Mouse (Mus musculus): ENCODE data around the gene Gstm1.
"Not testable (repeated sequence)": the region's sequence is repeated elsewhere in the genome, so short reads cannot be mapped to it uniquely, and the experiment has no call there.

The Gstm1 gene

DNA sequence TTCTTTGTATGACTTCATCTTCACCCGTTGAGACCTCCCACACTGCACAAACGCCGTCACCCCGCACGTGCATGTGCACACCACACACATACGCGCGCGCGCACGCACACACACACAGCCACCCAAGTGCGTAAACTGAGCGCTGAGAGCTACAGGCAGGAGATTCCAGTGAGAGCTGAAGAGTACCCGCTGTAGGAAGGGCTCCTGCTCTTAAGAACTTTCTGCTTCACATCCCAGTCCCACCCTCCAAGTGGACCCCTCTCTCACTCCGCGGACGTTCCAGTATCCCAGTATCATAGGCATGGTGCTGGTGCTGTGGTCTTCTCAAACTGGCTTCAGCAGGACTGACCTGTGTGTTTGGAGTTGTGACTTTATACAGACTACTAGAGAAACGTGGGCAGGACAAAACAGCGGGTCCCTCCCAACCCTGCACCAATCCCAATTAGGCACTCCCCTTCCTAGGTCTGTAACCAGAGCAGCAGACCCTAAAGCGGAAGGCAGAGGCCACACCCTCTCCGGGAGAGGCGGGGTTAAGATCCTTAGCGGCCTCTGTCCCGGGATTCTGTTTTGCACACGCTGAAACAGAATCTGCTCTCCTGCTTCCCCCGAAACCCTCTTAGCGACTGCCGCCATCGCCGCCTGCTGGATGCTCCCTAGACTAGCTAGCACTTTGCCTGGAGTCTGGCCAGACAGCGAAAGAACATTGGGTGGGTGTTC lies at the start of gene Gstm1:
Gene Gstm1, minus strand, starts transcription at position 501 of the 717 bp plus-strand sequence.
- peak; percentile 80 to 86 for DNase-seq

DNA sequence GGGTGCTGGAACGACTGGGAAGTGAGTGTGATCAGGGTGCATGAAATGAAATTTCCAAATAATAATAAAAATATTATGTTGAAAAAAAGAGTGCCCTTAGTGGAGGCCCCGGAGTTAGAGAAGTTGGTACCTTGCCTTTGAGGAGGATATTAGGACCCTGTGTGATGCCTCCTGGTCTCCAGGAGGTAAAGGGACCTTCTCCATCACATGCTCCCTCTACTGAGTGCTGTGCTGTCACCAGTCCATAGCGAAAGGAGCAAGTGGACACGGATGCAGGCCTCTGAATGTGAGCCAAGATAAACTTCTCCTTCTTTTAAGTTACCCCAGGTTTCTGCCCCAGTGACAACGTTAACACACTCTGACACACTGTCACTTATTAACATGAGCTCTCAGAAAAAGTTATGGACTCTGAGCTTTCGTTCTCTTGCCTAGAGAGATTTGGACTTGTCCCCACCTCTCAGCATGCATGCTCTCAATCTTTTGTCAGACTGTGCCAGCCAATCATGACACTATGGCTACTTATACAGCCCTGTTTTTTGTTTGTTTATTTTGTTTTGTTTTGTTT lies 49.7 kb upstream of the Gstm1 start:
- no peak for DNase-seq

DNA sequence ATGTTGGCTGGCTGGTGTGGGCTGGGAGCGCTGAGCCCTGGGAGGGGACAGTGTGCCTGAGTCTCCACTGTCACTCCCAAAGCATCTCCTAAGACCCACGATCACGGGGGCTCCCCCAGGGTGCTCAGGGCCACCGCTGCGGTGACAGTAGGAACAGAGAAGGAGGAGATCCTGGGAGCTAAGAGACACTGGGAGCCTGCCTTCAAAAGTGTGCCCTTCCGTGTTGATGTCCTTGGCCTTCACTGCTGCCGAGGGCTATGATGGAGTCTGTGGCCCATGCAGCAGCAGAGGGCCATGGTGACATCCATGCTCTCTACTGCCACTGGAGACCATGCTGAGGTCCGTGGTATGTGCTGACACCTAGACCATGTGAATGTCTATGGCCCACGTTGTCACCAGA lies 47.8 kb upstream of the Gstm1 start:
- DNase-seq = no peak

DNA sequence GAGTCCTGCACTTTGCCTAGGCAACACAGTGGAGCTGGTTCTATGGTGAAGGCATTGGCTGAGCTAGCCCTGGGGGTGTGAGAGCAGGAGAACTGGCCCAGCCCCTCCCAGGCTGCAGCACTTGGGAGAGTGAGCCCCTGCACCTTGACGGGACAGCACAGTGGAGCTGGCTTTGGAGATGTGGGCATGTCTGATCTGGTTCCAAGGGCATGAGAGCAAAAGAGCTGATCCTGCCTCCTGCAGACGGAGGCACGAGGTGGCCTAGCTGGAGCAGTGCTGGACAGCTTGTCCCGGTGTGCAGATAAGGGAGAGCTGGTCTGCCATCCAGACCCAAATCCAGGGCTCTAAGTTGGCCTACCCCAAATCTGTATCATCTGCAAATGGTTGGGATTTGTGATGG lies 46.9 kb upstream of the Gstm1 start:
- no peak for DNase-seq

DNA sequence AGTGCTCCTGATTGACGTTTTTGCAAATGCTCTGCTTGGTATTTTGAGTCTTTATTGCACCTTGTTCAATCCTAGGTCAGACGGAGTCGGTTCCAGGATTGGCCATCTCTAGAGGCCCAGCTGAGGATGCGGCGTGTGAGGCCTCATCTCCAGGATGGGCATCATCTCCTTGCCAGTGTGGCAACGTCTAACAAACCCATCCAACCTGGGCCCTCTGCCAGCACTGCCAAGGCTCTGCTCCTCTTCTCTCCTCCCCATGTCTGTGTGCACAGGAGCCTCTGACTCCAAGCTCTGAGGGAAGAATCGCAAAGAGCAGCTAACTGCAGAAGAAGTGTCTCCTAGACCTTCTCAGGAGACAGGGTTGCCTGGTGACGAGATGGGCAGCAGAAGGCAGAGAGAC lies 44.9 kb upstream of the Gstm1 start:
- DNase-seq = no peak

DNA sequence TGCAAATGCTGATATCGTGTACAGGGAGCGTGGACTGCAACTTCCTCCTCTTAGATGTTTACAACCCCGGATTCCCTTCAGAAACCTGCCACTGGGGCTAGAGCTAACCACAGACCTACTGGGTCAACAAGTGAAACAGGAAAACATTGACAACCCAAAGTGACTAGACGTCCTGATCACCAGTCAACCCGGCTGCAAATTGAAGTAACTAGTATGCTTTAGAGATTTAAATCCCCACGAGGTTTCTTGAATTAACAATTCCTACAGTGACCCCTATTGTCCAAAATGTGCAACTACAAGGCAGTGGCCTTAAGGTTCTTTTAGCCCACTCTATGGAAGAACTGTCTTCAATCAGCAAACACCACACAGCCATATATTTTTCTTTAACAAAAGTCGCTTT lies 43.6 kb upstream of the Gstm1 start:
- DNase-seq = peak in 1 of 2 experiments; percentile 14

- no peak for DNase-seq
These were observed 32.7 kb upstream of the Gstm1 start for GRCm38 (mm10) chr3:108050493-108050892.

DNA sequence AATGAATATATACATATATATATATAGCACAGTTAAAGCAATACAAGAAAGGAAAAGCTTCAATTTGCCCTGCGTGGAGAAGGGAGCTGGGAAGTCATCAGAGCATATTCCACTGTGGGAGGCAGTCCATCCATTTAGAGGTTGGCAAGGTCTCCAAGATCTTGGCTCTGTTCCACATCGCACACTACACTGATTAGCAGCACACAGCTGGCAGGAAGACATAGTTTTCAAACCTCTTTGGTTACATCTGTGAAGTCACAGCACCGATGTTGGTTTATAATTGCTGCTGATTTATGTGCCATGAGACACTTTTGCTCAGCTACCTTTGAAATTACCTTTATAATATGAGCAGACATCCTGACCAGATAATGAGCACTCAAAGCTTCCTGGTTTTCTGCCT lies 30.5 kb upstream of the Gstm1 start:
- no peak for DNase-seq

DNA sequence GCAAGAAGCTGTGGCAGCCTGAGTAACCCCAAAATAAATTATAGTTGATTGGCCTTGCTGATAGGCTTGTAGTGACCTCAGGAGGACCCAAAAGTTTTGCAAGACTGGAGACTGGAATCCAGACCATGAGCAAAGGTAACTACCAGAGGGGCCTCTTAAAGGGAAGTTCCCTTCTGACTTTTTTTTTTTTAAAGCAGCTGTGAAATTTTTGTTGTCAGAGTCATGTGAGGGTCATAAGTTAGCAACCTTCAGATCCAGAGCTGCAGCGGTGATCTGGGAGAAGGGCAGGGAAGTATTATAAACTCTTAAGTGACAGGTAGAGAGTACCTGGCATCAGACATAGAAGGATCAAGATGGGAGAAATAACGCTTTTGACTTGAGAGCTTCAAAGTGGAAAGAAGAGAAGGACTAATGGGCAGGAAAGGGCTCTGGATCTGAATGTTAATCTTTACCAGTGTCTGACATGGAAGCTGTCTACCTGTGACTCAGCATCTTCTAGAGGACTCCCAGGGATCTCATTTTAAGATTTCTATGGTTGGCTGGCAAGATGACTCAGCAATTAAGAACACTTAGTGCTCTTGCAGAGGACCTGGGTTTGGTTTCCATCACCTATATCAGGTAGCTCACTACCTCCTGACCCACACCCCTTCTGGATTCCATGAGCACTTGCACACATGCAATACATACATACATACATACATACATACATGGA lies 29.3 kb upstream of the Gstm1 start:
- DNase-seq = no peak

DNA sequence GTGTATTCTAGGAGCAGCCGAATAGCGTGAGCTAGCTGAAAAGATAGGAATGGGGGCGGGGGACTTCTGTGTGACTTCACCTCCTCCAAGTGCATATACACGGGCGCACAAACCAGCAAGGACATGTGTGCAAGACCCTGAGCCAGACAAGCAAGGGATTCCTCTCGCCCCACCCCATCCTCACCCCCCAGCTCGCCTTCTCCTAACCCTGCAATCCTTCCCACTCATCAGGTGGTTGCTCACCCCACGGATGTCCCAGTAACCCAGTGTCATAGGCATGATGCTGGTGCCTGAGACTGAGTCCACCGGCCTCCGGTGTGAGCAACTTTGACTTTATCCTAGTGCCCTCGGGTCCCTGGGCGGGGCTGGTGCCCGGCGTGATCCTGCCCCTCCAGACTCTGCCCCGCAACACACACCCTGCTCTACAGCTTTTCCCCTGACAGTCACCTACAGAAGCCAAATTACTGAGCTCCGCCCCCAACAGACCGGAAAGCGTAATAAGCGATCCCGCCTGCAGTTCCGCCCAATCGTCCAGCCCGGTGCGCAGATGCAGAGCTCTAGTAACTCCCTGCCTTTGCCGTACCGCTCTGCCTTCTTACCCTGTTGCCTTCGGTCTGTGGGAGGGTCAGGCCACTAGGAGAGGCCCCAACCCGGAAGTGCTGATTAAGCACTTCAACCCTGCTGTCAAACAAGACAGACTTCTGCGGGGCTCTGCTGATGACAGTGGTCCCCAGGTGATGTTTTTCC lies 26.8 kb upstream of the Gstm1 start, which contains the start of gene Gstm4:
Gene Gstm4, minus strand, starts transcription at position 501 of the 747 bp plus-strand sequence.
- peak; percentile 81 to 84 for DNase-seq

DNA sequence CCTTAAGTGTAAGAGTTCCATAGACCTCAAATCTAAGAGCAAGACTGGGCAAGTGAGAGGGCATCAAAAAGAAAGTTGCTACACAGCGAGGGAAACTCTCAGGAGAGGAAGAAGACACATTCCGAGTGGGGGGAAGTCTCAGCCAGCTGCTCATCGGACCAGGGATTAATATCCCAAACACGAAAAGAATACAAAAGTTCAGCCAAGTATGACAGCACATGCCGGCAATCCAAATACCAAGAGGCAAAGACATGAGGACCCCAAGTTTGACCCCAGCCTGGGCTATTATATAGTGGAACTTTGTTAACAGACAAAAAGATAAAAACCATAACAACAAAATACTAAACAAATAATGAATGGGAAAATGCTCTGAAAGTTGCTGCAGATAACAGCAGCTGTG lies 15.4 kb upstream of the Gstm1 start:
- DNase-seq = no peak

DNA sequence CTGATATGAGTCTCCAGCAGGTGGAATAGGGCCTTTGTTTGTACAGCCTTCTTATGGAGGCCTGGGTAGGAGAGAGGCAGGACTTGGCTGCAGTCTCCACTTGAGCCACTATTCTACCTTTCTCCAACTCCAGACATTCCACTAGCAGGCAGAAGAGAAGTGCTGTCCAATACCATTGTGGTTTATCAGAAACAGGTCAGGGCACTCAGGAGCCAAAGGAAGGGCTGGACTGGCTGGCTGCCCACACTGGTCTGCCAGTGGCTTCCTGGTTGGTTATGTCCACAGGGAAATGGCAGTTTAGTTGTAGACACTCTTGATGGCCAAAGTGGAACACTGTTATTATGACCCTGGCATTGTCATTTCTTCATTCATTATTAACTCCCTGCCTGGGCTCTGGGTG lies 14.3 kb upstream of the Gstm1 start:
- no peak for DNase-seq

DNA sequence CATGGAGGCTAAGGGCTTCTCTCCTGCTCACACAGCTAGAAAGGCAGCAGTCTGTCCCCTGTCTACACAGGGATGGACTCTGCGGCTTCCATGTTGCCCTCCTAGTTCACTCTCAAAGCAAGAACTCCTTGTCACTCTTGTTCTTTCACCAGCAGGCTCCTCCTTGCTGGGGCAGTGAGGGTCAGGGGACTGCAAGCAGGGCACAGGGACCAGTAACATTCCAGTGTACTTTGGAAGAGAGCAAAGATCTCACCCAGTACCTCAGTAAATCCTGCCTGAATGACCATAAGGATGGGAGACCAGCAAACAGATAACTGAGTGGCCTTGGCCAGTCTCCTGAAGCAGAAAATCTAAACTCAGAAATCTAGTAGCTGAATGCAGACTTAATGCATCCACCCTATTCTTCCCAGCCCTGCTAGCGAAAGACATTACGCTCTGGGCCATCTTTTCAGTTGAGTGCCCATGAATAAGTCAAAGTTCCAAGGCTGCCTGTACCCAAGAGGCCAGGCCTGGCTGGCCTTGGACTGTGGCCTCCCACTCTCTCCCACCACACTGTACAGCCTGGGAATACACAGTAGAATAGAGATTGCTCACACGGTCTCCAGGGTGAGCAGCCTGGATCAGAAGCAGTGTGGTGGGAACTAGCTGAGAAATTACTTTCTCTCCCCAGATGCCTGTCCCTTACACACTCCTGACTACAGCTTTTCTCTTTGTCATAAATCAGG lies 11.0 kb upstream of the Gstm1 start:
- DNase-seq = no peak

- DNase-seq = no peak
These were observed 8.8 kb upstream of the Gstm1 start for GRCm38 (mm10) chr3:108026597-108026996.

GRCm38 (mm10) chr3:108026049-108026448 lies 8.3 kb upstream of the Gstm1 start:
- DNase-seq = no peak

DNA sequence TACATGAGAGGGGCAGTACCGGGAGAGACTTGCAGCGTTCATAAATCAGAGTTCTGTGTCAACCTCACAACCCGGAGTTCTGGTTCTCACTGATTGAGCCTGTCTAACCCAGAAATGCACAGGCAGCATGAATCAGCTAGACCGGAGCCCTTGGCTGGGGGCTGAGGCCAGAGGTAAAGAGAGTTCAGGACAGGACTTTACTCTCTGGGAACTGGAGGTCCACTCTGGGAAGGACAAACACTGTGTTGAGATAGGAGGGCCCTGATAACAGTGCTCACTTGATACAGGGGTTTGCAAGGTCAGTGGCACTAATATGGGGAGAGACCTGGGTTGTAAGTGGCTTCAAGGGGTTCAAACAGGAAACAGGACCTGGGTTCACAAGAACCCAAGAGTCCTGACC lies 7.5 kb upstream of the Gstm1 start:
- DNase-seq = no peak

DNA sequence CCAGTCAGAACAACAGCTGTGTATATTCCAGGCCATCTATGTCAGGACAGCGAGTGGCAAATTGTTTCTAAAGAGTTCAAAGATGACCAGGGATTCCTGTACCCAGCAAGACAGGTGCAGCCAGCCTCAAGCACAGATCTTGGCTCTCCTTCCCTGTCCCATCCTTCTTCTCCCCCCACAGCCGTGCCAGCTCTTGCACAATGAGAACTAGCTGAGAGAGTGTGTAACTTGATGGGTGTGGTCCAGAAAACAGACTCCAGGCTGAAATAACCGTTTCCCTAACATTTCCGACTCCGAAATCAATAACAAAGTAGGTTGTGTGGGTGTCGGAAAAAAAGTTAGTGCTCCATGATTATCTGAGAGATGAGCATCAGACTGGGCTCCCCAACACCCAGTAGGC lies 4.9 kb upstream of the Gstm1 start:
- no peak for DNase-seq

DNA sequence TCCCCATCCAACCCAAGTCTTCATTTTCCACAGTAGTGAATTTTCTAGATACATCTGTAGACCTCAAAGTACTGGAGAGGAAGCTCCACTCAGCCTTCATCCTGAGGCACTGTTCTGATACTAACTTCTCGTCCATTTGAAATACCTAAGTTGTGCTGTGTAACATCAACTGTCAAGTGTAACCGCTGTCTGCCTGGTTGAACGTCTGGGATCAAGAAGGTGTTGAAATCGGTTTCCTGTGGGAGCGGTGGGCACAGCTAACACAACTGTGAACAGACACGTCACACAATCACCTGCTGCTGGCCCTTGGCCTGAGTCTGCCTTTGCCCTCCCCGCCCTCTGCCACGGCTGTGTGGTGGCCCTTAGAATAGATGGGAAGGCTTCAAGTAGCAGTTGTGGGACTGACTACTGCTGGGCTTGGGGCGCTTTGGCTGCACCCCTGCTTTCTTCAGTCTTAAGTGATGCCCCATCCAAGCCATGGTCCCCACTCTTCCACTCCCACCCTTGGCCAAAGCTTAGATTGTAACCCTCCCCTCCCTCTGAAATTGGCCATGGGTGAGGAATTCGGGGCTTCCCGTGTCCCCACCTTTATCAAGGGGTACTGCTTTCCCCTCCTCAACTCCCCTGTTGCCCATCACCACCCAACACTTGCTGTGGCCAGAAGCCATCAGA lies 2.7 kb upstream of the Gstm1 start:
- DNase-seq = not testable (repeated sequence)

DNA sequence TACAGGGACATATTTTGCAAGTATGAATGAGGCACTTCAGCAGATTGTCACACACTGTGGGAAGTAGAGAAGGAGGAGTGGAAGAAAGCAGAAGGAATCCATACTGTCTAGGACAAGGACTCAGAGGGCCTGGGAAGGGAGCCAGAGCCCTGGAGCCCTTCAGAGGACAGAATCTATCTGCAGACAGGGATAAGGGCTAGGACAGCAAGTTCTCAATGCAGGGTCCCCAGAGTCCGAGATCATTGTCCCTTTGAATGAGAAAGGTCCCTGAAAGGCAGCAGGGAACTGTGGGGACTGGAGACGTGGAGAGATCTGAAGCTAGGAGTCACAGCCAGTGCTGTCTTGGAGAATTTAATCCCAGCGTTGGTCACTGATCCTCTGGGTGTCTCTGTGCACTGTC lies 1.5 kb upstream of the Gstm1 start:
- not testable (repeated sequence) for DNase-seq

GRCm38 (mm10) chr3:108018190-108018820 lies 532 bp upstream of the Gstm1 start:
- DNase-seq = peak in 1 of 2 experiments; percentile 11

- not testable (repeated sequence) for DNase-seq
These were observed 1.3 kb downstream of the Gstm1 start for GRCm38 (mm10) chr3:108016468-108016867.

GRCm38 (mm10) chr3:108014974-108015346 lies 2.8 kb downstream of the Gstm1 start:
- no peak for DNase-seq
